Mouse (Mus musculus) adrenal gland, postnatal 14 days (tissue): ENCODE data around the gene Prc1. TPM values are rescaled to one million over a fixed set of nuclear protein-coding genes. Genes with fewer than 3 reads are reported as not detected.

Experiments
- total RNA-seq: library from RNA; stranded (reverse); gene quantifications from 2 replicates; pipeline ENCODE4 v1.2.3, GENCODE M21; 2021

Prc1 gene
- total RNA-seq, 1 experiment from 2014 or later: 31.8 TPM

Other genes starting within 250 kb of the Prc1 start
- gene Idh2, start 179.1 kb upstream of the Prc1 start, total RNA-seq: 353 and 359 TPM in 2 replicates
- 46.9 and 57.0 TPM in 2 replicates for gene Sema4b, start 107.6 kb upstream of the Prc1 start, total RNA-seq
- 52.9 and 59.6 TPM in 2 replicates for gene Cib1, start 61.6 kb upstream of the Prc1 start, total RNA-seq
- 2.7 and 3.9 TPM in 2 replicates for gene Gdpgp1, start 61.6 kb upstream of the Prc1 start, total RNA-seq
- gene Ttll13, start 48.1 kb upstream of the Prc1 start, total RNA-seq: 0.83 and 1.0 TPM in 2 replicates
- gene Ngrn, start 33.2 kb upstream of the Prc1 start, total RNA-seq: 38.5 and 47.5 TPM in 2 replicates
- 15.9 and 19.5 TPM in 2 replicates for gene Vps33b, start 24.8 kb upstream of the Prc1 start, total RNA-seq
- gene Rccd1, start 30.0 kb downstream of the Prc1 start, total RNA-seq: 6.6 and 10.3 TPM in 2 replicates
- gene Unc45a, start 46.6 kb downstream of the Prc1 start, total RNA-seq: 52.5 and 59.0 TPM in 2 replicates
- gene Hddc3, start 48.7 kb downstream of the Prc1 start, total RNA-seq: 35.1 and 44.2 TPM in 2 replicates
- gene Man2a2, start 76.9 kb downstream of the Prc1 start, total RNA-seq: 61.4 and 82.8 TPM in 2 replicates
- 12.8 and 13.0 TPM in 2 replicates for gene Fes, start 93.5 kb downstream of the Prc1 start, total RNA-seq
- 138 and 140 TPM in 2 replicates for gene Furin, start 111.0 kb downstream of the Prc1 start, total RNA-seq
- 6.0 and 6.4 TPM in 2 replicates for gene Blm, start 240.7 kb downstream of the Prc1 start, total RNA-seq